Mouse (Mus musculus): ENCODE measurements around the gene P3h2.

Gene P3h2

GRCm38 (mm10) chr16:26065060-26065459 lies 40.5 kb downstream of the P3h2 start:
- no peak for DNase-seq

- no peak for DNase-seq
These were observed 45.1 kb downstream of the P3h2 start for GRCm38 (mm10) chr16:26060239-26061085.

GRCm38 (mm10) chr16:26053631-26054030 lies 52.0 kb downstream of the P3h2 start:
- DNase-seq = no peak

- no peak for DNase-seq
These were observed 56.0 kb downstream of the P3h2 start for GRCm38 (mm10) chr16:26049393-26050087.

- no peak for DNase-seq
These were observed 57.7 kb downstream of the P3h2 start for GRCm38 (mm10) chr16:26047870-26048269.

- DNase-seq = no peak
These were observed 58.2 kb downstream of the P3h2 start for GRCm38 (mm10) chr16:26047396-26047795.

GRCm38 (mm10) chr16:26041929-26042303 lies 63.7 kb downstream of the P3h2 start:
- DNase-seq = no peak

- DNase-seq = no peak
These were observed 64.3 kb downstream of the P3h2 start for GRCm38 (mm10) chr16:26041021-26041928.

GRCm38 (mm10) chr16:26039320-26039719 lies 66.3 kb downstream of the P3h2 start:
- no peak for DNase-seq

GRCm38 (mm10) chr16:26035525-26035924 lies 70.1 kb downstream of the P3h2 start:
- DNase-seq = no peak

GRCm38 (mm10) chr16:26035079-26035478 lies 70.5 kb downstream of the P3h2 start:
- DNase-seq = no peak

- peak in 1 of 2 experiments; percentile 14 for DNase-seq
These were observed 76.1 kb downstream of the P3h2 start for GRCm38 (mm10) chr16:26029424-26030012.

GRCm38 (mm10) chr16:26026416-26026815 lies 79.2 kb downstream of the P3h2 start:
- DNase-seq = no peak

GRCm38 (mm10) chr16:26024543-26024942 lies 81.0 kb downstream of the P3h2 start:
- no peak for DNase-seq

- DNase-seq = no peak
These were observed 82.2 kb downstream of the P3h2 start for GRCm38 (mm10) chr16:26023352-26023751.

GRCm38 (mm10) chr16:26021759-26022158 lies 83.8 kb downstream of the P3h2 start:
- no peak for DNase-seq

- DNase-seq = no peak
These were observed 99.8 kb downstream of the P3h2 start for GRCm38 (mm10) chr16:26005811-26006210.

GRCm38 (mm10) chr16:26003261-26003660 lies 102.3 kb downstream of the P3h2 start:
- peak; percentile 8 to 31 for DNase-seq

GRCm38 (mm10) chr16:26002848-26003247 lies 102.7 kb downstream of the P3h2 start:
- no peak for DNase-seq

GRCm38 (mm10) chr16:25994605-25995004 lies 111.0 kb downstream of the P3h2 start:
- DNase-seq = no peak

GRCm38 (mm10) chr16:25987221-25987620 lies 118.4 kb downstream of the P3h2 start:
- DNase-seq = no peak

- peak in 1 of 2 experiments; percentile 14 for DNase-seq
These were observed 121.9 kb downstream of the P3h2 start for GRCm38 (mm10) chr16:25983635-25984034.

GRCm38 (mm10) chr16:25979037-25979436 lies 126.5 kb downstream of the P3h2 start:
- DNase-seq = no peak

Measured in cerebellum, postnatal 25 days (tissue).